Mouse (Mus musculus): ENCODE data around the gene Actg1.

DNA sequence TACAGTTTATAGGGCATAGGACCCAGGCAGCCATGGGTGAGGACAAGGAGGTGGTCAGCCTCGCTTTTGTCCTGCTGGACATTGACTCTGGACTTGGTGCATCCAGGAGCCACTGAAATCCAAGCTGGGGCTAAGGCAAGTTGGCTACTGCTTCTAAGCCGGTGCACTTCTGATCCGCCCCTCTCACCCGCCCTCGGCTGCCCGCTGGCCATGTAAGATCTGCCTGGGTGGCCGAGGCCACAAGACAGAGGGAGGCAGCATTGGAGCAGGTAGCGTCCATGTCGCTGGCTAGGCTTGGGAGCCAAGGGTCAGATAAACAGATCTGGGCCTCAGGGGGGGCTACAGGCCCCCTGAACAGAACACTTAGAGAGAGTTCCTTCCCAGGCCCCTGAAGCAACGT lies 13.0 kb upstream of the Actg1 start, which contains the start of gene Fscn2:
- no peak for TF ChIP-seq CTCF (conservative IDR thresholded peaks at IDR 0.05; ENCODE audit: low read length)
- TF ChIP-seq POU5F1 (IDR thresholded peaks at IDR 0.05; ENCODE audit: borderline replicate concordance, low read length), result no peak
- TF ChIP-seq NANOG (IDR thresholded peaks at IDR 0.05; ENCODE audit: borderline replicate concordance, low read length), result no peak
